Mouse (Mus musculus): ENCODE measurements around the gene Cdk20.
"Not testable (repeated sequence)": the region's sequence is repeated elsewhere in the genome, so short reads cannot be mapped to it uniquely, and the experiment has no call there.

The Cdk20 gene

DNA sequence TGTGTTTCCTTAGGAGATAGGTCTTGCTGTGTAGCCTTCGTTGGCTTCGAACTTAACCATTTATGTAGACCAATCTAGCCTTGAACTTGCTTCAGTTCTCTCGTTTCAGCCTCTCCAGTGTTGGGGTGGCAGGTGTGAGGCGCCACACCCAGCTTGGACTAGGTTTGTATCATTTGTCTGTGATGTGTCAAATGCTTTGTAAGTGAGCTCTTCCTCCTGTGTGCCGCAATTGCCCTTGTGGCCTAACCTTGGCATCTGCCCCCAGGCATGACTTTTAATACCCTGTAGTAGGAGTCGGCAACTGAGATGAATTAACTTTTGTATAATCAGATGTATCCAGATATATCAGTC, 9.5 kb upstream of the Cdk20 start:
- DNase-seq (ENCODE audit: low read depth), result no peak

DNA sequence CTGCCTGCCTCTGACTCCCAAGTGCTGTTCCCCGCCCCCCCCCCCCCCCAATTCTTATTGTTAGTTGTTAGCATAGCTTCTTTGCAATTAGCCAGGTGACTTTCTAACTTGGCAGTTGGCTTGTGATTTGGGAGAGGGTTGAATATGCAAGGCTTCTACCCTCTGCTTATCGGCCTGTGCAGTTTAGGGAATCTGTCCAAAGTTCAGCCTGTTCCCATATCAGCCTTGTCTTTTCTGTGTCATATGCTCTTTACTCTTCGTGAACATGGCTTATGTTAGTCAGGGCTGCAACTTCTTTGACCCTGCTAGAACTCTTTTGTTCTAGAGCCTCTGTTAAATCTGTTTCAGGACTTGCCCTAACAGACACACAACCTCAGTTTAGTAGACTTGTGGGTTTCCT, 7.8 kb upstream of the Cdk20 start:
- DNase-seq (ENCODE audit: low read depth), result no peak

DNA sequence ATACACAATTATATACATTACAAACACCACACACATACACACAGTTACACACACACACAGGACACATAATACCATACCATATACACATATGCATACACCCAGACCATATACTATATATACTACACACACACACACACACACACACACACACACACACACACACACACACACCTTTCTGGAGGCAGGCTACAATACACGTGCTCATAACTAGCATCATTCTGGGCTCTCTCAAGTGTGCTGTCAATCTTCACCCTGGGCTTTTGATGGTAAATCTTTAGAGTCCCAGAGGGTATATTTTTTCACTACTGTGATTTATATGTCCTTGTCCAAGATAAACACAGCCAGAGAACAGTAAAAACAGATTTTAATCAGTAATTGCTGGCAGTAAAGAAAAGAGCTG, 6.8 kb upstream of the Cdk20 start:
- no peak for DNase-seq (ENCODE audit: low read depth)

DNA sequence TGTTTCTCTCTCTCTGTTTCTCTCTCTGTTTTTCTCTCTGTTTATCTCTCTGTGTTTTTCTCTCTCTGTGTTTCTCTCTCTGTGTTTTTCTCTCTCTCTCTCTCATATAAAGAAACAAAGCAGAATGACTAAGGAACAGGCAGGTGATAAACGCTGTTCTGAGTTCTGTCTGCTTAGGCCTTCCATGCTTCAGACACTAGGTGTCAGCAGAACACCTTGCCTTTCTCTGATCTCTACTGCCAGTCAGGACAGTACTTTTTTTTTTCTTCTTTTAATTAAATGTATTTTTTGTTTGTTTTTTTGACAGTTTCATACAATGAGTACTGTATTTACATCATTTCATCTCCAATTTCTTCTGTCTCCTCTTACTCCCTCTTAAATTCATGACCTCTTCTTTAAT, 2.8 kb upstream of the Cdk20 start:
- peak; percentile 37 for DNase-seq (ENCODE audit: low read depth)

DNA sequence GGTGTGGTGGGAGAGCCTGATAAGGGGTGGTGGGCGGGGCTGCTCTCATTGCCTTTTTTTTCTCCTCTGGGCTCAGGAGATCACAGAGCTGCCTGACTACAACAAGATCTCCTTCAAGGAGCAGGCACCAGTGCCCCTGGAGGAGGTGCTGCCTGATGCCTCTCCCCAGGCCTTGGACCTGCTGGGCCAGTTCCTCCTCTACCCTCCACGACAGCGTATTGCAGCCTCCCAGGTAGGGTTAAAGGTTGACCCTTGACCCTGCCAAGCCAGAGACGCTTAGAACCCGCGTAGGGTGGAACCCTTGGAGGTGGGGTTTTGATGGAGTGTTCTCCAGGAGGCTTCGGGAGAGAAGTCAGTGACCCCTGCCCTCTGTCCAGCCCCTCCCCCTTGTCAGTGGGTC, 5.7 kb downstream of the Cdk20 start:
- DNase-seq (ENCODE audit: low read depth), result no peak

DNA sequence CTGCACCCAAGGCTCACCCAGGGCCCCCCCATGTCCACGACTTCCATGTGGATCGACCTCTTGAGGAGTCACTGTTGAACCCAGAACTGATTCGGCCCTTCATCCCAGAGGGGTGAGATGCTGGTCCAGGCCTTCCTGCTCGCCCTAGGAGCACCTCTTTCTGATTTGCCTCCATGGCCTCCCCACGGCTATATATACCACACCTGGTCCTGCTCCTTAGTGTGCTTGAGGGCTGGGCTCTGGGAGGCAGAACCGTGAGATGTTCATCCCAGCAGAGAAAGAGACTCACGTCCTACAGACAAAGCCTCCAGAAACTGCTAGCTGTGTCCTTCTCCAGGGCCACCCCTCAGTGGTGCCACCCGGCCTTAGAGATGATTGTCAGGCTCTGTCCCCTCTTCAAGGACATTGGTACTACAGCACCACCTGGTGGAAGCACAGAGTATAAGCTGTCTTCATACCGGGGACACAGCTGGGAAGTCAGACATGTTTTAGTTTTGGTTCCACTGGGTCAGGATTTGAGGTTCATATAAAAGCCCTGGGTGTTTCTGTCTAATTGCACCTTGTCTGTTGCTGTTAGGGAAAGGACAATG, 6.8 kb downstream of the Cdk20 start:
- peak; percentile 81 for DNase-seq (ENCODE audit: low read depth)

DNA sequence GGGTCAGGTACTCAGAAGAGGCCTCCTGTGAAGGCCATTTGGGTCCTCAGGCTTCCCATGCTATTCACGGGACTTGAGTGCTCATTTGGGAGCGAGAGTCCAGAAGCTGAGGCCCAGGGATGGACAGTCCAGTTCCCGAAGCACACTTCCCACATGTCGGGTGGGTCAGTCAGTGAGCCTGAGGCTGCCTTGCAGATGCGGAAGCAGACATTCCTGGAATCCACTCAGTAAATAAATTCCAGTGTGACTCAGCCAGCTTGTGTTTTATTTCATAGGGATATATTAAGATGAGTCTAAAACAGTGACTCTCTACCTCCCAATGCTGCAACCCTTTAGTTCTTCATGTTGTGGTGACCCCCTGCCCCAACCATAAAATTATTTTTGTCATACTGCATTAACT, 7.4 kb downstream of the Cdk20 start:
- DNase-seq (ENCODE audit: low read depth), result no peak

DNA sequence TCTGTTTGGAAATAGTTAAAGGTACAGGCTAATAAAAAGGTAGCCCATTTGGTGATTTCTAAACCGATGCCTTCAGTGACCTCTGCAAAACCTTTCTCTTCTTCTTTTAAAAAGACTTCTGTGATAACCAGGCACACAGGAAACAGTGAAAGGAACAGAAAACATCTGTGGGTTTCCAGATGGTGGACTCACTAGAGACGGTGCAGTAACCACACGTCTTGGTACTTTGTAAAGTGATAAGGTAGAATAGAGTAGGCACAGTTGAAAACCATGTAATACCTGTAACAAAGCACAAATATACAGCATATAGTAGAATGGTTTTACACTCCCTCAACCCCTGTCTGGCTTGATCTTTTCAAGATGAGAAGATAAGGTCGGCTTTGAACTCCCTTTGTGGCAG, 8.5 kb downstream of the Cdk20 start:
- peak; percentile 4 for DNase-seq (ENCODE audit: low read depth)

DNA sequence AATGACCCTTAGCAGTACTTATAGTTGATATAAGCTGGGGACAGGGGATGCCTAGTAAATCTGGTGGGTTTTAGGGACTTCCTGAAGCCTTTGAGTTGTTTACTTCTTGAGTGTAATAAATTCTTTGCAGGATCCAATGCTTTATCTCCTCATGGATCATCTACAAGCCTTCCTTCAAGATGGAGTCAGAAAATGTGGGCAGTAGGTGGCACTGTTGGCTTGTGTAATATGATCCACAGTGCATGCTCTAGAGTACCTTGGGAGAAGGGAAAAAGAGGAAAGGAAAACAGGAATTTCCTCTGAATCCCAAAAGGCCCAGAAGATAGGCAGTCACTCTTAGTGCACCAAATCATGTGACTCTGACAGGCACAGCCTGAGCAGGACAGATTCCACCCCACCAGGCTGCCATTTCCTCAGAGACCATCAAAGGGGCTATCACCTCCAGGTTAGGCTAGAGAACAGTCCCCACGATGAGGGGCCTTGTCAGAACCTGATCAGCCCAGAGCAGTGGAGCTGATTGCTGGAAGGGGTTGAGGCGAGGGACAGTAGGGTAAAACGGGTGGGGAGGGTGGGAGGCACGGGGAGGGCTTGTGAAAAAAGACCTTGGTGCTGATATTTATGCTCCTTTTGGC, 11.3 kb downstream of the Cdk20 start:
- peak; percentile 57 for DNase-seq (ENCODE audit: low read depth)

DNA sequence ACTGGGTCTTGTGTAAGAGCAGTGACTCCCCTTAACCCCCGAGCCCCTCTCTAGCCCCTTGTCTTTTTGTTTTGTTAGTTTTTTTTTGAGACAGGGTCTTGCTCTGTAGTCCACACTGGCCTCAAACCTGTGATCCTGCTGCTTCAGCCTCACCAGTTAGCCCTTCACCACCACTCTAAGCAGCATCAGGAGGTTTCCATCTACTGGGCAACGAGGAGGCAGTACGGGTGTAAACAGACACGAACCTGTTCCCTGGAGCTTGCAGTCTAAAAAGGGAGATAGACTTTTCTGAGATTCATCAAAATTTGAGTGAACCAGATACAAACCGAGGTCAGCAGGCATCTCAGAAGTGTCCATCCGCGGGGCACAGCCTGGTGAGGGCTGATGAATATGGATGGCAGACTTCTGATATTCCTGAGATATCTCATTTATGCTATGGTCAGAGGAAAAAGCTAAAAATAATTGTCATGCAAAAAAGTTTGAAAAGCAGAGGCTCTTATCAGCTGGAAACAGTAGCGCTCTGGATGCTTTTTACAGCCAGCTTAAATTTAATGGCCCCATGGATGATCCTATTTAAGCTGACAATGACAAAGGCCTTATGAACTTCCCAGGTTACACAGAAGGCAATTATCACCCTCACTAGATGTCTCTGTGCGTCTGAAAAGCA, 13.3 kb downstream of the Cdk20 start:
- DNase-seq (ENCODE audit: low read depth), result no peak

DNA sequence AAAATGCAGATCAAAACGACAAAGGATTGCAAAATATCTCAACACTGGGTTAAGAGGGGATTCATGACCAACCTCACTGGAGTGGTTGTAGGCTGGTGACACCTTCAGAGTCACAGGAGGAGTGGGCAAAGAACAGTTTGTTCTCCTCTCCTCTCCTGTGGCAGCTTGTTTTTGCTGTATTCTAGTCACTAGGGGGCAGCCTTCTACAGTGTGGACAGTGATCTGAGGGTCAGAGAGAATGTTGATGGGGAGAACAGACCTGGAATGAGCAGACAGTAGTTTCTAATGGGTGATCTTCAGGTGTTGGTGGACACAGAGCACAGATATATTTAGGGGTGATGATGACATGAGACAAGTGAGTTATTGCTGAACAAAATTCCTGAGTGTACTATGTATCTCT, 15.8 kb downstream of the Cdk20 start:
- peak; percentile 45 for DNase-seq (ENCODE audit: low read depth)

DNA sequence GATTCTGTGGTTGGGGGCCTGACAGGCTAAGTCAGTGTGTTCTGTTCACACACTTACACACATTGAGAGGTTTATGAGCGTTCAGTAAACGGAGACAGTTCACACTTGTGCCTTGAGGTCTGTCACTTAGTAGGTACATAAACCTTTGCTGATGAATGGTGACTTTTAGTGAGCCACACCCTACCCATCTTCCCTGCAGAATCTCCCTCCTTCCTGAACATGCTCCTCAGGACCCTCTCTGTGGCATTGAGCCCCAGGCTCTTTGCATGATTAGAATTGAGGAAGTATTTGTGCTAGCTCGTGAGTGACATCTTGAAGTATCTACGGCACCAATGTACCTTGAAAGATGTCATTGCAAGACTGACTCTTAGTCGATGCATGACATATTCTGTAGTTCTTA, 16.6 kb downstream of the Cdk20 start:
- no peak for DNase-seq (ENCODE audit: low read depth)

DNA sequence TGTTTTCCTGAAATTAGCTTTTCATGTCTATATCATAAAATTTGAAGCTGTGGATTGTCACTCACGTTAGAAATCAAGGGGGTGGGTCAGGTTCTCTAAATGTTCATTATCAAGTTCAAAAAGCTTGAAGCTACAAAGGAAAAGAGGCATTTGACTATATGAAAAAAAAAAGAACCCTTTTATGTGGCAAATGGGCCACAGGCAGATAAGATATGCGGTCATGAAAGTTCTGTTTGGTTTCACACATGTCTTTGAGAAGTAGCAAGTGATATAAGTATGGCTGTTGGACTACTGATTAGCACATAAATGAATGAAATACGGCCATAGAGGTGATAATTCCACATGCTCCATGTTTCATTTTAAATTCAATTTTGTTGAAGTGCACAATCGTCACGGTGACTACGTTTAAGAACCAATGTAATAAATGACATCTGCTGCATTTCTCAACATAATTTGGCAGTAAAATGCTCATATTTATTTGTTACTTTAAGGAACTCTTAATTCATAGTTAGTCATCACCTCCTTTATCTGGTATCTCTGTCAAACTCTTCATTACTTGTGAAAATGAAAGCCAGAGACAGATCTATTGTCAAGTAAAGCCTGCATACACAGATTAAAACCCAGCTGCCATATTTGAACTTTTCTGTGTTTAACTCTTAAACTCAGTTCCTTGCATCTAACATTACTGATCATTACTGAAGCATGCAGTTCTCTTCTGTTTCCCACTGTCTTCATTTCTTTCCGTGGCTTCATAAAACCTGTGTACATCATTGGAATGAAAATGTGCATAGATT, 18.1 kb downstream of the Cdk20 start:
- no peak for DNase-seq (ENCODE audit: low read depth)

DNA sequence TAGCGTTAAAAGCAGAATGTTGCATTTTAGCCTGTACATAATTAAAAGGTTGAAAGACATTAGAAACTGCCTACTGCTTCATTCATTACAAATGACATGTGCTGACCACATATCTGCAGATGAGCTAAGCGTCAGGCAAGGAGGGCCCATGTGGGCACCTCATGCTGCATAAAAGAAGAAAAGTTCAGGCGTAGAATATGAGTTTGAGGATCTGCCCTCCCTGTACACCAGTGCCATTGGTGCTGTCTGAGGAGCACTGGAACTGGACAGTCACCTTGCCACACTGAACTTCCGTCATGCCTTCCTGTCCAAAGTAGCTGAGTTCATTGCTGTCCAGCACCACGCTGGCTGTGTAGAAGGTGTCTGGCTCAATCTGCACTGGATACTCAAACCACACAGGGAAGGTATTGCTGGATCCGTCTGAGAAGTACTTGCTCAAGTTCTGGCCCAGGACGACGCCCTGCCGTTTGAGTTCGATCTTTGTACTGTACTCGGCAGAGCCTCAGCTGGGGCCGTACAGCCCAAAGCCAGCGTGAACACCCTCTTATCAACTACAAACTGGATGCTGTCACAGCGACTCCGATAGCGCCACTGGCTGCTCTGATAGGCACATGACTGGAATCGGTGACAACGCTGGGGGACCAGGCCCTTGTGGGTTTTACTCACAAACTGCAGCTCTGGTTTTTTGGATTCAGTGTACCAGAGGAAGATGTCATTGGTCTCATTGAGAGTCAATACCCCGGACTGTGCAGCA, 25.3 kb downstream of the Cdk20 start:
- DNase-seq (ENCODE audit: low read depth), result not testable (repeated sequence)

DNA sequence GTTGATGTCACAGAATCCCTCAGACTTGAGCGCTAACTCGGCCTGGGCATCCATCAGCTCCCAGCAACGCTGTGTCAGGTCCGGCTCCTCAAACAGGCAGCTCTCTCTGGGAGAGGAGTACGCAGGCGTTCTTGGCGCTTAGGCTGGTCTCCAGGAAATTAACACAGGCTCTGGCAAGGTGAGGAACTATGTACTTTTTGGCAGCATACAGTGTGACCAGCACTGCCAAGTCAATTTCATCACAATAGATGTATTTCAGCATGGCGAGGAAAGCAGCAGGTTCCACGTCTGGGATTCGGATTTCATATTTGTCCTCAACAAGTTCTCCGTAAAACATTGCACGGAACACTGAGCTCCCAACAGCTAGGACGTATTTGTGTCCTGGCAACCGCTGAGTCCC, 26.1 kb downstream of the Cdk20 start:
- no peak for DNase-seq (ENCODE audit: low read depth)

DNA sequence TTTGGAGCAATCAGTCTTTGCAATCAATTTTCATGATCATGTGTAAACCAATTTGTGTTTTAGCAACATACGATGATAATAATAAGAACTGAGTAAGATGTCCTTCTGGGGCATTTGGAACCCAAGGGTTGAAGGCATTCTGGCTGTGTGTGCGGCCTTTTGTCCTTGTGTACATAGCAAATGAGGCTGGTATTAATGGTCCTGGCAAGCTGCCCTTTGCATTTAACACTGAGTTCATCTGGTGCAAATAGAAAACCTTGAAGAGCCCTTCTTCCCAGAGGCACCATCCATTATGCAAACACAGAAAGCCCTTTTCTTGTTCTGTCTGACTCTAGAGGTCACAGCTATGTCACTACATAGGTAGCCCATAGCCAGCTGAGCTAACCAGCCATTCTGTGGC, 30.5 kb downstream of the Cdk20 start:
- DNase-seq (ENCODE audit: low read depth), result no peak

DNA sequence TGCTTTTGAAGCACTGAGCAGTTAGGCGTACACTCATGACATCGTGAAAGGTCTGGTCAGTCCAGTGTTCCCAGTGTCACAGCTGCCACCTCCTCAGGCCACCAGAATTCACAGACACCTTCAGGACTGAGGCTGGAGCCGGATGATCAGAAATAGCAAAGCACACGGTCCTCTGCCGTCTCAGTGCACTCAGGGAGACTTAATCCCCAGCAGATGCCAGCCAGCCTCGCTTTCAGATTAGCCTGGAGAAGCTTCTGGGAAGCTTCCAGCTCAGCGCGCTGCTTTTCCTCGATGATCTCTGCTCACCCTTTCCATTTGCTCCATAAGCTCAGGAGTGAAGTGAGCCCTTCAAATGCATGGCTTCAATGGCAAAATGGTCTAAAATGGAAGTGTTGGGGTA, 33.1 kb downstream of the Cdk20 start:
- DNase-seq (ENCODE audit: low read depth), result no peak

DNA sequence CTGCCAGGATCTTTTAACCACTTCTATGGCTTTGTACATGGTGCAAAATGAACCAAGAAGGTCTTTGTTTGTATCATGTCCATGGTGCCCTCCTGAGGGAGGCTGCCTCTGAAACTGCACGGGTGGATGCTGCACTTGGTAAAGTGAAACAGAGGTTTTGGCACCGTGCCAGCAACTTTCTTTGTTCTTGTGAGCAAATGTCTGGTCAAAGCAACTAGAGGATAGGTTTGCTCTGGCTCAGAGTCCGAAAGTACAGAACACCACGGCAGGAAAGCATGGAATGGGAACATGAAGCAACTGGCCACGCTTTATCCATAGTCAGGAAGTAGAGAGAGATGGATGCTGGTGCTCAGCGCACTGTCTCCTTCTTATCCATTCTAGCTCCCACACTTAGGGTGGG, 35.8 kb downstream of the Cdk20 start:
- DNase-seq (ENCODE audit: low read depth), result peak; percentile 2

DNA sequence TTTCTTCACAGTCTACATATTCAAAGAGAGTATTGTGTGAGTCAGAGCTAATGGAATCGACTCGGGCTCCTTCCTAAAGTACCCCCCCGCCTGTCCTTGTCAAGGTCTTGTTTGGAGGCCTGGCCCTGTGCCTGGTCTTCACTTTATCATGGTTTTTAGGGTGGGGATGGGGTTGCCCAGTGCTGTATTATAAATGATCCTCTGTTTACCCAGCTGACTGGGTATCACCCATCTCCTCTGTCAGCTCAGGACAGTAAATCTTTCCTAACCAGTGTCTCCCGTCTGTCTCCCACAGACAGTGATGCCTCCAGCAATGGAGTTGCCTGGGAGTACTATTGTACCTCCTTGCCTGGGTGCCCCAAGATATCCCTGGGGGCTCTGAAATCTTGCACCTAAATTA, 45.9 kb downstream of the Cdk20 start:
- DNase-seq (ENCODE audit: low read depth), result no peak

DNA sequence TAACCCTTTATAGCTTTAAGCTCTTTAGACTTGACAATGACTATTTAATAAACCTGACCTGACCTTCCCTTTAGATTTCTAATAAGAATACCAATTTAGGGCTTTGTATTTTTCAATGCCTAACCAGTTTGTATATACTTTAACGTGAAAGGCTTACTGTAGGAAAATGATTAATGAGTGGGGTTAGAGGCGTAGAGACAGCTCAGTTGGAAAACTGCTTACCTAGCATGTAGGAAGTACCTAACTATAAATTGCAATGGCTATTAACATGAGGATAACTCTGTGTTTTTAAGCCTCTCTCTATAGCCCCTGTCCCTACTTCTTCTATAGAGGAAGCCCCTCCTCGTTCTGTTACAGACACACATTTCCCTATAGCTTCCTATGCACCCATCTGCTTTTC, 47.8 kb downstream of the Cdk20 start:
- no peak for DNase-seq (ENCODE audit: low read depth)

DNA sequence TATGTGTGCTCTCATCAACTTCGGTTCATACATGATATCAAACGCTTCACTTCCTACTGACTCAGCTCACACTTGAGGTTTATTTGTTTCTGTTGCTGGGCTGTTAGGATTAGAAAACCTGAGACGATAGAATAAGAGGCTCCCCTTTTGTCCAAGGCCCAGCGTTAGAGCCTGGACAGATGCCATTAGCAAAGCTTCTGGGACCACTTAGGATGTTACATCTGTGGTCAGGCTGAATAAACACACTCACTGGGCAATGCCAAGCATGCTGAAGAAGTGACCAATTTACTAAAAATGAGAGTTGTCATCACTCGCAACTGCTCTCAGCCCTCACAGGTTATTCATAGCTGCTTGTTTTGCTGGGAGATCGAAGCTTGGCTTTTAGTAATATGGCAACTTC, 57.8 kb downstream of the Cdk20 start:
- no peak for DNase-seq (ENCODE audit: low read depth)

Measured in 416B (cell line).